Mouse (Mus musculus): ENCODE data around the gene Olfr632.
"Not testable (repeated sequence)": the region's sequence is repeated elsewhere in the genome, so short reads cannot be mapped to it uniquely, and the experiment has no call there.

Olfr632 gene

GRCm38 (mm10) chr7:103934264-103934663 lies at the start of gene Olfr632:
Olfr632 (plus strand) TSS chr7:103934347.
- DNase-seq (ENCODE audit: low spot score), result no peak

GRCm38 (mm10) chr7:103886152-103886551 lies 48.0 kb upstream of the Olfr632 start, which contains the start of gene Olfr66:
Olfr66 (minus strand) TSS chr7:103886252.
- no peak for DNase-seq (ENCODE audit: low spot score)

- no peak for DNase-seq (ENCODE audit: low spot score)
Observed at GRCm38 (mm10) chr7:103894385-103894784, 39.8 kb upstream of the Olfr632 start, which contains the start of gene Olfr64. Olfr64 (minus strand) TSS chr7:103894485.

GRCm38 (mm10) chr7:103903187-103903586 lies 31.0 kb upstream of the Olfr632 start, which contains the start of gene Olfr65:
Olfr65 (plus strand) TSS chr7:103903487.
- no peak for DNase-seq (ENCODE audit: low spot score)

GRCm38 (mm10) chr7:103910047-103910446 lies 24.1 kb upstream of the Olfr632 start:
- DNase-seq (ENCODE audit: low spot score), result no peak

- DNase-seq (ENCODE audit: low spot score), result no peak
Observed at GRCm38 (mm10) chr7:103912969-103913511, 21.1 kb upstream of the Olfr632 start.

- DNase-seq (ENCODE audit: low spot score), result no peak
Observed at GRCm38 (mm10) chr7:103915338-103915737, 18.8 kb upstream of the Olfr632 start.

GRCm38 (mm10) chr7:103928525-103928924 lies 5.6 kb upstream of the Olfr632 start, which contains the start of gene Olfr631:
Olfr631 (plus strand) TSS chr7:103928825.
- no peak for DNase-seq (ENCODE audit: low spot score)

GRCm38 (mm10) chr7:103942730-103943129 lies 8.6 kb downstream of the Olfr632 start:
- peak; percentile 58 for DNase-seq (ENCODE audit: low spot score)

GRCm38 (mm10) chr7:103944137-103944536 lies 10.0 kb downstream of the Olfr632 start, which contains the start of gene Olfr633:
Olfr633 (plus strand) TSS chr7:103944437.
- DNase-seq (ENCODE audit: low spot score), result no peak

GRCm38 (mm10) chr7:103966873-103967272 lies 32.7 kb downstream of the Olfr632 start:
- DNase-seq (ENCODE audit: low spot score), result not testable (repeated sequence)

- no peak for DNase-seq (ENCODE audit: low spot score)
Observed at GRCm38 (mm10) chr7:103970852-103971251, 36.7 kb downstream of the Olfr632 start, which contains the start of gene Olfr635. Olfr635 (plus strand) TSS chr7:103971152.

- DNase-seq (ENCODE audit: low spot score), result no peak
Observed at GRCm38 (mm10) chr7:103971782-103972181, 37.6 kb downstream of the Olfr632 start.

All from MN1 (cell line).